Mouse (Mus musculus): ENCODE measurements around the gene Stk38l. TPM values are rescaled to one million over a fixed set of nuclear protein-coding genes. Genes with fewer than 3 reads are reported as not detected.

The Stk38l gene
- polyA plus RNA-seq, 1 experiment from 2014 or later: 15.1 TPM

Other genes with a start within 250 kb of the Stk38l start
- gene Itpr2, start 222.8 kb upstream of the Stk38l start, polyA plus RNA-seq (2015; fragmentation: Nextera tagmentation; extraction: Ambion mirVana): 5.5 and 9.6 TPM in 2 replicates
- 51.8 and 55.3 TPM in 2 replicates for gene Fgfr1op2, start 147.8 kb upstream of the Stk38l start, polyA plus RNA-seq (2015; fragmentation: Nextera tagmentation; extraction: Ambion mirVana)
- 53.1 and 62.2 TPM in 2 replicates for gene Ints13, start 147.2 kb upstream of the Stk38l start, polyA plus RNA-seq (2015; fragmentation: Nextera tagmentation; extraction: Ambion mirVana)
- gene Med21, start 82.4 kb upstream of the Stk38l start, polyA plus RNA-seq (2015; fragmentation: Nextera tagmentation; extraction: Ambion mirVana): 134 and 139 TPM in 2 replicates
- gene Tm7sf3, start 82.2 kb upstream of the Stk38l start, polyA plus RNA-seq (2015; fragmentation: Nextera tagmentation; extraction: Ambion mirVana): 31.1 and 31.2 TPM in 2 replicates
- gene Arntl2, start 71.1 kb downstream of the Stk38l start, polyA plus RNA-seq (2015; fragmentation: Nextera tagmentation; extraction: Ambion mirVana): 1.8 and 2.5 TPM in 2 replicates
- gene Smco2, start 125.1 kb downstream of the Stk38l start, polyA plus RNA-seq (2015; fragmentation: Nextera tagmentation; extraction: Ambion mirVana): not detected in 2 replicates
- 15.2 and 17.7 TPM in 2 replicates for gene Ppfibp1, start 163.5 kb downstream of the Stk38l start, polyA plus RNA-seq (2015; fragmentation: Nextera tagmentation; extraction: Ambion mirVana)
- gene 1700034J05Rik, start 229.4 kb downstream of the Stk38l start, polyA plus RNA-seq (2015; fragmentation: Nextera tagmentation; extraction: Ambion mirVana): 0.14 TPM in 1 of 2 replicates, not detected in the other